Mouse (Mus musculus): ENCODE data around the gene Gm20388. TPM values are rescaled to one million over a fixed set of nuclear protein-coding genes. Genes with fewer than 3 reads are reported as not detected.
A peak's percentile ranks its signal among the peaks of the same experiment; 100 is the strongest.

Gm20388 gene
- total and polyA plus RNA-seq, 3 experiments = 0.02 to 0.05 TPM; not detected in 1

DNA sequence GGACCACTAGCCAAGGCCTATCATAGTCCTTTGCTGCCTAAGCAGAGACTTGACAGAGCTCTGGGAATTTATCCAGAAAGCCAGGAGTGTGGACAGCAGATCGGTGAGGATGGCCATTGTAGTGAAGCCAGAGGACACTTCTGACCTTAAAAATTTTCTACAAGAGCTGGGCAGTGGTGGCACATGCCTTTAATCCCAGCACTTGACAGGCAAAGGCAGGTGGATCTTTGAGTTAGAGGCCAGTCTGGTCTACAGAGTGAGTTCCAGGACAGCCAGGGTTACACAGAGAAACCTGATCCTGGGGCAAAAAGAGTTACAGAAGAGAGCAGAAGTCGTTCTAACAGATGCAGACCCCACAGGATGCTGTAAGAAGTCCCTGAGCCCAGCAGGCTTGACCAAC lies 2405.8 kb downstream of the Gm20388 start:
- H3K4me3 ChIP-seq (ENCODE audit: low read depth, low read length) = peak overlapping the region; percentile 51; the same call in 1 of the 2 replicates
- no peaks in the 10 kb centered on the region for H3K27me3 ChIP-seq (ENCODE audit: insufficient read depth, low read length)
- no peak for TF ChIP-seq TAL1 (conservative IDR thresholded peaks at IDR 0.05; ENCODE audit: low read depth, low read length)
- no peak for TF ChIP-seq CTCF (IDR thresholded peaks at IDR 0.05; ENCODE audit: low read depth, low read length)
- TF ChIP-seq GATA1 (IDR thresholded peaks at IDR 0.05; ENCODE audit: borderline replicate concordance, low read length) = no peak
- TF ChIP-seq GATA2 (IDR thresholded peaks at IDR 0.05; ENCODE audit: borderline replicate concordance, low read depth, low read length) = no peak
- no peak for TF ChIP-seq POLR2AphosphoS5 (IDR thresholded peaks at IDR 0.05; ENCODE audit: insufficient replicate concordance, low read depth, low read length)
- H3K36me3 ChIP-seq (replicated peaks) = peaks cover 99% of the 10 kb centered on the region
- H3K9me3 ChIP-seq (replicated peaks) = no peaks in the 10 kb centered on the region
- peaks cover 100% of the 10 kb centered on the region for H3K4me1 ChIP-seq (ENCODE audit: insufficient read depth, low read depth, low read length)
- DNase-seq (ENCODE audit: low spot score) (no peak), ATAC-seq (ENCODE audit: extremely low read depth, insufficient number of reproducible peaks, low FRiP score, poor library complexity, severe bottlenecking) (no peak)

DNA sequence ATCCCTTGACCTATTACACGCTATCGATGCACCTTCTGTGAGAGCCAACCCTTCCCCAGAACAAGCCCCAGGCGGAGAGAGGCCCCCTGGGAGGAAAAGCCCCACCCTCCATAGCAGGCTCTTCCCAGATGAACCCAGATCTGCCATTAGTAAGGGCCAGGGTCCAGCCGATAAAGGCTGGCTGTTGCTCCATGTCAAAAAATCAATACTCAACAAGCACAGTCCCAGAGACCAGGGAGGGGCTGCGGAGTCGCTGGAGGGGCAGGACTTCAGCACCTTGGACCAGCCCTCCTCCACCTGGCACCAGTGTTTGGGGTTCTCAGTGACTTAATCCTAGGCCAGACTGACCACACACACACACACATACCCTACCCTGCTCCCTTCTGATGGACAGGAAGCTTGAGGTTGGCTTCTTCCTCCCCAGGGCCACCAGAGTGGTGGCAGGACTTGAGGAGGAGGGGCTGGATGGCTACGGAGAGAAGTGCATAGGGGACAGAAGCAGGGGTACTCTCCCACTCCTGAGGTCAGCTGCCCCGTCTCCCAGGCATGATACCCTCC lies 2407.4 kb downstream of the Gm20388 start:
- Histone ChIP-seq H3K4me3 (ENCODE audit: low read depth, low read length) (peak overlapping the region; percentile 57; the same call in 1 of the 2 replicates), H3K9me3 (replicated peaks) (no peaks in the 10 kb centered on the region), H3K27me3 (ENCODE audit: insufficient read depth, low read length) (no peaks in the 10 kb centered on the region), H3K36me3 (replicated peaks) (peaks cover 99% of the 10 kb centered on the region), H3K4me1 (ENCODE audit: insufficient read depth, low read depth, low read length) (peaks cover 100% of the 10 kb centered on the region)
- TF ChIP-seq TAL1 (conservative IDR thresholded peaks at IDR 0.05; ENCODE audit: low read depth, low read length) (no peak), POLR2AphosphoS5 (IDR thresholded peaks at IDR 0.05; ENCODE audit: insufficient replicate concordance, low read depth, low read length) (peak; percentile 29; the same call in 1 of the 2 replicates)
- DNase-seq (ENCODE audit: low spot score) (no peak), ATAC-seq (ENCODE audit: extremely low read depth, insufficient number of reproducible peaks, low FRiP score, poor library complexity, severe bottlenecking) (no peak)

DNA sequence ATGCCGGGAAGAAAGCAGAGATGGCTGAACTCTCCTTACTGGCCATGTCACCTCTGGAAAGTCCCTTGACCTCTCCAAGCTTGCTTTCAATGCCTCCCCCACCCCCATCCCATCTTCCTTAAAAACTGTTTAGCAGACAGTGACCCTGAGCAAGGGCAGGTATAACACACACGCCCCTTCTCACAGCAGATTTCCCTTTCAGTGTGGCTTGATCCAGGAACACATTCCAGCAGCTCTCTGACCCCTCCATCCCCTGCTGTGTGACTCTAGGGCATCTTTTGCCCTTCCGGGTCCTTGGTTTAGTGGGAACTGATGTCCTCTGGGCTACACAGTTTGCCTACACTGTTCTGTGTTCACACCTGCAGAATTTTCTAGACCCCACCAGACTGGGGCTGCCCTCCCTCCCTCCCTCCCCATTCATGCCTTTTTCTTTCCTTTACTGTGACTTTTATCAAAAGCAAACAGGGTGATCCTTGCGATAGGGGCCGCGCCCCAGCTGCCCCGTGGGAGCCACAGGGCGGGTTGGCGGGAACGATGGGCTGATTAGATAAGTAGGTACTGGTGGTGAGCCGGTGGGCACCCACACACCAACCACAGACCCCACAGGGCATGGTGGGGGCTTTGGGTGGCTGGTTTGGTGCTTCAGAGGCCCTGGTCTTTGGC lies 2408.5 kb downstream of the Gm20388 start:
- no peak for TF ChIP-seq CTCF (IDR thresholded peaks at IDR 0.05; ENCODE audit: low read depth, low read length)
- no peak for TF ChIP-seq GATA1 (IDR thresholded peaks at IDR 0.05; ENCODE audit: borderline replicate concordance, low read length)
- TF ChIP-seq POLR2AphosphoS5 (IDR thresholded peaks at IDR 0.05; ENCODE audit: insufficient replicate concordance, low read depth, low read length) = no peak
- peak; percentile 59; the same call in 1 of the 2 replicates for TF ChIP-seq GATA2 (IDR thresholded peaks at IDR 0.05; ENCODE audit: borderline replicate concordance, low read depth, low read length)
- TF ChIP-seq TAL1 (conservative IDR thresholded peaks at IDR 0.05; ENCODE audit: low read depth, low read length) = no peak; the same call in 1 of the 2 replicates
- Histone ChIP-seq H3K4me3 (ENCODE audit: low read depth, low read length) (peak overlapping the region; percentile 57; the same call in 1 of the 2 replicates), H3K4me1 (ENCODE audit: insufficient read depth, low read depth, low read length) (peaks cover 99% of the 10 kb centered on the region), H3K27me3 (ENCODE audit: insufficient read depth, low read length) (no peaks in the 10 kb centered on the region), H3K36me3 (replicated peaks) (peaks cover 98% of the 10 kb centered on the region), H3K9me3 (replicated peaks) (no peaks in the 10 kb centered on the region)
- DNase-seq (ENCODE audit: low spot score) (no peak), ATAC-seq (ENCODE audit: extremely low read depth, insufficient number of reproducible peaks, low FRiP score, poor library complexity, severe bottlenecking) (0 out of 2 replicates have a peak, but pooled peaks have one; percentile 2)

DNA sequence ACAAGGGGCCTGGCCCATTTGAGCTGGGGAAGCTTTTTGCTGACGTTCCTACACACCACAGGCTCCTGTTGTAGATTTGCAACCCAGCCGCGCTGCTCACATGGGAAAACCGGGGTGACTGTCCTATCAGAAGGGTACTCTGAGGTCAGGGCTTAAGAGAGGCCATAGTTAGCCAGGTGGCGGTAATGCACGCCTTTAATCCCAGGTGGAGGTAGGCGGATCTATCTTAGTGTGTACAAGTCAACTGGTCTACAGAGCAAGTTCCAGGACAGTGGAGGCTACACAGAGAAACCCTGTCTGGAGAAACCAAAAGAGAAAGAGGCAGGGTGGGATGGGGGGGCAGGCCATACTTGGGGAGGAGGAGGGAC lies 2409.1 kb downstream of the Gm20388 start:
- H3K4me1 ChIP-seq (ENCODE audit: insufficient read depth, low read depth, low read length) = peaks cover 99% of the 10 kb centered on the region
- peaks cover 98% of the 10 kb centered on the region for H3K36me3 ChIP-seq (replicated peaks)
- ATAC-seq (ENCODE audit: extremely low read depth, insufficient number of reproducible peaks, low FRiP score, poor library complexity, severe bottlenecking) = no peak
- no peak for DNase-seq (ENCODE audit: low spot score)
- TF ChIP-seq CTCF (IDR thresholded peaks at IDR 0.05; ENCODE audit: low read depth, low read length) = no peak
- no peak for TF ChIP-seq GATA1 (IDR thresholded peaks at IDR 0.05; ENCODE audit: borderline replicate concordance, low read length)
- no peak for TF ChIP-seq TAL1 (conservative IDR thresholded peaks at IDR 0.05; ENCODE audit: low read depth, low read length)
- TF ChIP-seq GATA2 (IDR thresholded peaks at IDR 0.05; ENCODE audit: borderline replicate concordance, low read depth, low read length) = no peak
- no peak for TF ChIP-seq POLR2AphosphoS5 (IDR thresholded peaks at IDR 0.05; ENCODE audit: insufficient replicate concordance, low read depth, low read length)
- H3K27me3 ChIP-seq (ENCODE audit: insufficient read depth, low read length) = no peaks in the 10 kb centered on the region
- H3K9me3 ChIP-seq (replicated peaks) = no peaks in the 10 kb centered on the region
- peak overlapping the region; percentile 55; the same call in 1 of the 2 replicates for H3K4me3 ChIP-seq (ENCODE audit: low read depth, low read length)

DNA sequence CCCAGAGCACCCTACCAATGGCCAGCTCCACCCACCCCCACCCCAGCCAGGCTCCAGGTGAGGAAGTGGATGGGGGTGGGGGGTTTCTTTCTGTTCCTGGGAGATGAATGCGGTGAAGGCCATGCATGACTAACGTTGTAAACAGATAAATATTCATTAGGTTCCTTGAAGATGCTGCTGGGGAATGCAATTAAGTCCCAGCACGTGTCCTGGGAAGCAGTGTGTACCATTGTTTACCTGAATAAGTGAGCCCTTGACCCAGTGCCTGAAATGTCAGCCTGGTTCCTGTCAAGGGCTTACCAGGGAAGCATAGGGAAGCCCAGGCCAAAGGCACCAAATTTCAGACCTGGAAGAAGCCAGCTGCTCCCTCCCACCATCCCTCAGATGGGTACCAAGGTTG lies 2409.9 kb downstream of the Gm20388 start:
- Histone ChIP-seq H3K4me3 (ENCODE audit: low read depth, low read length) (peak overlapping the region; percentile 66; the same call in 1 of the 2 replicates), H3K36me3 (replicated peaks) (peaks cover 98% of the 10 kb centered on the region), H3K9me3 (replicated peaks) (no peaks in the 10 kb centered on the region), H3K4me1 (ENCODE audit: insufficient read depth, low read depth, low read length) (peaks cover 99% of the 10 kb centered on the region), H3K27me3 (ENCODE audit: insufficient read depth, low read length) (no peaks in the 10 kb centered on the region)
- ATAC-seq (ENCODE audit: extremely low read depth, insufficient number of reproducible peaks, low FRiP score, poor library complexity, severe bottlenecking) = no peak
- DNase-seq (ENCODE audit: low spot score) = no peak
- no peak for TF ChIP-seq CTCF (IDR thresholded peaks at IDR 0.05; ENCODE audit: low read depth, low read length)
- TF ChIP-seq POLR2AphosphoS5 (IDR thresholded peaks at IDR 0.05; ENCODE audit: insufficient replicate concordance, low read depth, low read length) = 0 out of 2 replicates have a peak, but pooled peaks have one; percentile 24
- TF ChIP-seq GATA1 (IDR thresholded peaks at IDR 0.05; ENCODE audit: borderline replicate concordance, low read length) = no peak
- no peak for TF ChIP-seq TAL1 (conservative IDR thresholded peaks at IDR 0.05; ENCODE audit: low read depth, low read length)
- no peak for TF ChIP-seq GATA2 (IDR thresholded peaks at IDR 0.05; ENCODE audit: borderline replicate concordance, low read depth, low read length)

DNA sequence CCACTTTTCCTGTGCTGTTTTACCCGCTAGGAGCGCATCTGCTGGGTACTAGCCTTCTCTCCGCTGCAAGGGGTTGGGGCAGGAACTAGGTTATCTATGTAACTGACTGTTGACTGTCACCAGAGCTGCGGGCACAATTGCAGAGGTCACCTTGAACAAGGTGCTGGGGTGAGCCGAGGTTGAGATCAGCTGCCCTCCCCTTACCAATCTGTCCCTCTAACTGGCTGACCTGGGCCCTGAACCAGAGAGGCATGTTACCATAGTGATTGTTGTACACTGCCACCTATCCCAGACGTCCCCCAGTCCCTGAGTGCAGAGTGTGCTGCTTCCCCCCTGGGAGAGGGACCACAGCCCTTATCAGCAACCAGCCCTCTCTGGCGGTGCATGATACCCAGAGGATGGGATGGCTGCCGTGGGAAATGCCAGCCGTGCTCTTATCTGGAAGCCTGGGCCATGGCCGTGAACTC lies 2410.8 kb downstream of the Gm20388 start:
- DNase-seq (ENCODE audit: low spot score) (peak; percentile 92), ATAC-seq (ENCODE audit: extremely low read depth, insufficient number of reproducible peaks, low FRiP score, poor library complexity, severe bottlenecking) (peak; percentile 71)
- Histone ChIP-seq H3K4me1 (ENCODE audit: insufficient read depth, low read depth, low read length) (peaks cover 99% of the 10 kb centered on the region), H3K9me3 (replicated peaks) (no peaks in the 10 kb centered on the region), H3K27me3 (ENCODE audit: insufficient read depth, low read length) (no peaks in the 10 kb centered on the region), H3K36me3 (replicated peaks) (peaks cover 98% of the 10 kb centered on the region), H3K4me3 (ENCODE audit: low read depth, low read length) (peak overlapping the region; percentile 66; the same call in 1 of the 2 replicates)
- TF ChIP-seq POLR2AphosphoS5 (IDR thresholded peaks at IDR 0.05; ENCODE audit: insufficient replicate concordance, low read depth, low read length) (0 out of 2 replicates have a peak, but pooled peaks have one; percentile 51), GATA1 (IDR thresholded peaks at IDR 0.05; ENCODE audit: borderline replicate concordance, low read length) (no peak), TAL1 (conservative IDR thresholded peaks at IDR 0.05; ENCODE audit: low read depth, low read length) (peak; percentile 100), CTCF (IDR thresholded peaks at IDR 0.05; ENCODE audit: low read depth, low read length) (no peak), GATA2 (IDR thresholded peaks at IDR 0.05; ENCODE audit: borderline replicate concordance, low read depth, low read length) (peak; percentile 96)

All from G1E (cell line).